Mouse (Mus musculus) cortical plate, adult 2 months (tissue): ENCODE measurements around the gene Wbp1. TPM values are rescaled to one million over a fixed set of nuclear protein-coding genes. Genes with fewer than 3 reads are reported as not detected.

Experiments
- H3K27ac ChIP-seq: fragments of 200-500 bp; 2 replicates; pipeline ENCODE4 v1.5.1; 2012; ENCODE audit warnings: low read length, control low read depth, inconsistent platforms; ENCODE audit not compliant: insufficient read depth
- H3K4me1 ChIP-seq: fragments of 200-500 bp; 2 replicates; pipeline ENCODE4 v1.6.1; 2011; ENCODE audit warnings: low read length; ENCODE audit not compliant: control insufficient read depth, insufficient read depth
- H3K4me3 ChIP-seq: fragments of 200-500 bp; 2 replicates; pipeline ENCODE4 v1.5.1; 2011; ENCODE audit warnings: mild to moderate bottlenecking, low read length, control low read depth; ENCODE audit not compliant: insufficient read depth
- CTCF ChIP-seq: fragments of 200-500 bp; IDR thresholded peaks from 2 replicates; pipeline ENCODE4 v1.5.1; 2011; ENCODE audit warnings: mild to moderate bottlenecking, control low read depth, low read length; ENCODE audit not compliant: insufficient read depth; ENCODE audit errors: extremely low read depth
- POLR2A ChIP-seq: fragments of 200-500 bp; IDR thresholded peaks from 2 replicates; pipeline ENCODE4 v1.6.1; 2011; ENCODE audit warnings: mild to moderate bottlenecking, low read length, control low read depth; ENCODE audit not compliant: insufficient read depth; ENCODE audit errors: extremely low read depth
- polyA plus RNA-seq: library from polyadenylated mRNA; depleted of rRNA; stranded (reverse); fragments of >200 nt; gene quantifications from 2 replicates; pipeline ENCODE4 v1.2.3, GENCODE M21; 2012

Gene Wbp1
- polyA plus RNA-seq, 1 experiment, result 74.4 TPM

DNA sequence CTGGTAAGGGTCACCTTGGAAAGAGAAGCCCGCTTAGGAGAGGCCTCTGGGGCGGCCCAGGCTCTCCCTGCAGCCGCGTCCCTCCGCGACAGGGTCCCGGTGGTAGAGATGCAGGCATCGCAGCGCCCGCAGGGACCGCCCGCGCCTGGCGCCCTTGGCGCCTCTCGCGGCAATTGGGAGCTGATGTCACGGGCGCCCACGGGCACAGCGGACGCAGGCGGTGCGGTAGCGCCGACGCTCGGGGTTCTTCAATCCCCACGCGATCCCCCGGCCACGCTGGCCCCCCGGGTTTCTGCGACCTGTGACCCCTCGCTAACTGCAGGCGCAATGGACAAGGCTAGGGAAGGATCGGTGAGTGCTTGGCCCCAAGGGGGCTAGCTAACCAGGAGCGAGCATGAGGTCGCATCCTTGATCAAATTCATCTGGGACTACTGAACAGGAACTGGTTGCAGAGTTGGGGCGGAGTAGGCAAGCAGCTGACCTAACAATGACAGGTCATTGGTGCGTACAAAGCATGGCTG, 20.9 kb upstream of the Wbp1 start:
- TF ChIP-seq CTCF, result no peak
- TF ChIP-seq POLR2A, result peak; percentile 52
- H3K4me1 ChIP-seq, result peaks cover 2% of the 10 kb centered on the region
- H3K4me3 ChIP-seq, result peak overlapping the region; percentile 73
- peak overlapping the region; percentile 91 for H3K27ac ChIP-seq

GRCm38 (mm10) chr6:83141636-83142035, 20.3 kb upstream of the Wbp1 start:
- no peak for TF ChIP-seq POLR2A
- no peak for TF ChIP-seq CTCF
- Histone ChIP-seq H3K4me3 (peak overlapping the region; percentile 73), H3K27ac (peak overlapping the region; percentile 91), H3K4me1 (peaks cover 2% of the 10 kb centered on the region)

GRCm38 (mm10) chr6:83140044-83140443, 18.7 kb upstream of the Wbp1 start:
- Histone ChIP-seq H3K4me1 (no peaks in the 10 kb centered on the region; the same call in none of the 2 replicates), H3K27ac (no peak overlapping the region), H3K4me3 (no peak overlapping the region)
- no peak for TF ChIP-seq CTCF
- no peak for TF ChIP-seq POLR2A

DNA sequence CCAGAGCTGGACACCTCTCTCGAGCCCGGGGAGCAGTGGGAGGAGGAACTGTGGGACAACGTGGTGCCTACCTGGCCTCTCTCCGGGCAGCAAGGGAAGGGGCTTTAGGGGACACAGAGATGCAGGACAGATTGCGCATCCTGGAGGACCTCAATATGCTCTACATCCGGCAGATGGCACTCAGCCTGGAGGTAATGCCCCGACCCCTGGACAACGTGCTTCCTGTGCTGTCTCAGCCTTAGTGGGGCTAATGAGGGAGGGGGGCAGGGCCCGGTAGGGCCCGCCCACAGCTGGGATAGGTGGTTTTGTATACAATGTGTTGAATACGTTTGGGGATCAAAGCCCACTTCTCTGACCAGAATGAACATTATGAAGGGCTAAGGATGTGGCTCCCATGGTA, 16.7 kb upstream of the Wbp1 start:
- H3K4me3 ChIP-seq, result peak overlapping the region; percentile 54
- peak overlapping the region; percentile 94 for H3K27ac ChIP-seq
- no peaks in the 10 kb centered on the region for H3K4me1 ChIP-seq
- no peak for TF ChIP-seq CTCF
- no peak for TF ChIP-seq POLR2A

DNA sequence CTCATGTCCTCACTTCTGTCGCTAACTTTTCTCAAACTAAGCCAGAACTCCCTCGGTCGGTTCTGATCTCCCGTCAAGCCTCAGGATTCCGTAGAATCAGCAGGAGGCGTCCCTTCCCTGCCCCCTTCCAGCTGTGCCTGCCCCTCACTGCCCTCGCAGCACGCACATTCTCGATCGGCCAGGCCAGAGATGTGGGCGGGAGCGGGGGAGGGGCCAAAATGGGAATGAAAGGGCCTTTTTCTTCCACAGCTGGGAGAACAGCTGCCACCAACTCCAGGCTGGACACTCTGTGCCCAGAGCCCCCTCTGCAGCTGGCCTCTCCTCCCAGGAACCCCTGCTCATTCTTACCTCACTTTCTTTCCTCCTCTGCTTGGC, 16.2 kb upstream of the Wbp1 start:
- Histone ChIP-seq H3K4me3 (peak overlapping the region; percentile 54), H3K4me1 (no peaks in the 10 kb centered on the region), H3K27ac (peak overlapping the region; percentile 94)
- no peak for TF ChIP-seq POLR2A
- TF ChIP-seq CTCF, result no peak

GRCm38 (mm10) chr6:83136881-83137575, 15.7 kb upstream of the Wbp1 start:
- H3K4me3 ChIP-seq, result peak overlapping the region; percentile 54
- no peaks in the 10 kb centered on the region for H3K4me1 ChIP-seq
- peak overlapping the region; percentile 89 for H3K27ac ChIP-seq
- TF ChIP-seq POLR2A (no peak), CTCF (no peak)

DNA sequence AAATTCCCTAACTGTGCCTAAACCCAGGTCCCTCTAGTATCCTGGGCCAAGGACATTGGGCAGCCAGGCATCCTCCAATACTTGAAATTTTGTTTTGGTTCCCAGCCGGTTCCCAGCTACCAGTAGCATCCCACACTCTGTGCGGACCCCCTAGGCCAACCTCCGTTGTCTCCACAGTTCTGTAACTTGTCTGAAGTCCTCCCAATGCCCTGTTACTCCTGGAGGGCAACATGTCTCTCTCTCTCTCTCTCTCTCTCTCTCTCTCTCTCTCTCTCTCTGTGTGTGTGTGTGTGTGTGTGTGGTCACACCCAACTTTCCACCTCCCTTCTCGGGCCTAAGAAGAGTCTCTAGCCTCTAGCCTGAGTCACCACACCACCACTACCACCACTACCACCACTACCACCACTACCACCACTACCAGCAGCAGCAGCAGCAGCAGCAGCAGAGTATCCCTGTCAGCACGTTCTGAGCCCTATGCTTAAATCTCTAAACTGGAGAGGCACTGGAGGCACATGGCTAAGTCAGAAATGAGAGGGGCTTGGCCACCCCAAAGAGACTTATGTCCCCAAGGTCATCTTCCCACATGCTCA, 15.0 kb upstream of the Wbp1 start:
- no peak for TF ChIP-seq CTCF
- TF ChIP-seq POLR2A, result no peak
- peak overlapping the region; percentile 89 for H3K27ac ChIP-seq
- H3K4me3 ChIP-seq, result peak overlapping the region; percentile 54
- H3K4me1 ChIP-seq, result no peaks in the 10 kb centered on the region

DNA sequence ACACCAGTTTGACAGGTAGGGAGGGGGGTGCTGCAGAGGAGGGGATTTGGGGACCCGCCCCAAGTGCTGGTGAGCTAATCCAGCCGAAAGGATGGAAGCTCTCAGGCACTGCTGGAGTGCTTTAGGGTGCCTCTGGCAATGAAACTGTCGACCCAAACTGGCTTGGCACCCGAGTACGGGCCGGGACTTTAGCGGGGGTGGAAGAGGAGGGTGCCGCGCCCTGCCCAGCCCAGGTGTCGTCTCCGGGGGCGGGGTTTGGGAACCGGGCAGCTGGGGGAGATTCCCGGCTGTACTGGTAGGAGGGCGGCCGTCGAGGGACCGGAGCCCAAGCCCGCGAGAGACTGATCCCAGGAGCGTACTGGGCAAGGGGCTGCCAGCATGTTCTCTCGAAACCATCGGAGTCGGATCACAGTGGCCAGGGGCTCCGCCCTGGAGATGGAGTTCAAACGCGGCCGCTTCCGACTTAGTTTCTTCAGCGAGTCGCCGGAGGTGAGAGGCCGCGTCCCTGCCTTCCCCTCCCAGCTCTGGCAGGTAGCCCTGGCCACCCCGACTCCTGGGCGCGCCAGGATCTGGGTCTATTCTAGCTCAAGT, 14.3 kb upstream of the Wbp1 start:
- Histone ChIP-seq H3K27ac (peak overlapping the region; percentile 89), H3K4me1 (no peaks in the 10 kb centered on the region), H3K4me3 (peak overlapping the region; percentile 54)
- no peak for TF ChIP-seq CTCF
- TF ChIP-seq POLR2A, result no peak

- Histone ChIP-seq H3K27ac (peak within 1 kb of the TSS; percentile 89), H3K4me1 (no peaks in the 10 kb centered on the region), H3K4me3 (peak within 1 kb of the TSS; percentile 54)
- TF ChIP-seq POLR2A (no peak), CTCF (no peak)
These were observed 13.7 kb upstream of the Wbp1 start, which contains the start of gene Rtkn for GRCm38 (mm10) chr6:83134951-83135513. Rtkn (plus strand) TSS chr6:83135463.

DNA sequence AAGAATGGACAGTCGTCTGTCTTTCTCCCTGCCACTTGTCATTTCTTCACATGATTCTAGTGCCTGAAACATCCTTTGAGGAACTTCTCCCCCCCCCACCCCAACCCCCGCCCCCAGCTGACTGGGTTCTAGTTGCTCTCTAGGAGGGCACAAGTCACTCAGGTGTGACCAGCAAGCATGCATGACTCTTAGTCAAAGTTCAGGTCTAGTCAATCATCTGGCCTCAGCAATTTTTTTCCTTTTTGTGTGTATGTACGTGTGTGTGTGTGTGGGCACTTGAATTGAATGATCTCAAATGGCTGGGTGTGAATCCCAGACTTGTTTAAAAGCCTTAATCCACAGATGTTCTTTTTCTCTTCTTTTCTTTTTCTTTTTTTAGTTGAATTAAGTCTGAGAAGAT, 12.9 kb upstream of the Wbp1 start:
- Histone ChIP-seq H3K4me1 (no peaks in the 10 kb centered on the region), H3K4me3 (no peak overlapping the region), H3K27ac (no peak overlapping the region)
- TF ChIP-seq POLR2A, result no peak
- no peak for TF ChIP-seq CTCF
